Mouse (Mus musculus): ENCODE data around the gene Tmem8. TPM values are rescaled to one million over a fixed set of nuclear protein-coding genes. Genes with fewer than 3 reads are reported as not detected.
"Not testable (repeated sequence)": the region's sequence is repeated elsewhere in the genome, so short reads cannot be mapped to it uniquely, and the experiment has no call there.

The Tmem8 gene
- polyA plus RNA-seq, 1 experiment from 2014 or later: 2.4 TPM

DNA sequence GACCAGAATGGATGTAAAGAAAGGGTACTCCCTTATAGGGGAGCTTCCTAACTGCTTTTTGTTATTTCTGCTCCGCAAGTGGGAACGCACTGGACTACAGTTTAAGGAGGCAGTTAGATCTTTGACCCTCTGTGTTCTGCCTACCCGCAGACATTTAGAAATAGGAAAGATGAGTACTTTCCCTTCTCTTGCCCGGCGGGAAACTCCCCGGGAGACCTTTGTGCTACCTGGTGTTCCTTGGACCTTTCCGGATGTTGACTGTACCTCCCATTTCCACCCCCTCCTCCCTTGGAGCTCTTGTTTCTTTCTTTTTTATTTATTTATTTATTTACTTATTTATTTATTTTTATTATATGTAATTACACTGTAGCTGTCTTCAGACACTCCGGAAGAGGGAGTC lies 962 bp downstream of the Tmem8 start:
- Histone ChIP-seq H3K27ac (no peak overlapping the region), H3K4me2 (replicated peaks) (peak overlapping the region; percentile 96), H3K27me3 (replicated peaks) (peaks cover 69% of the 10 kb centered on the region), H3K9ac (no peak overlapping the region), H3K9me3 (no peaks in the 10 kb centered on the region), H3K36me3 (no peaks in the 10 kb centered on the region), H3K4me3 (peak overlapping the region; percentile 70), H3K4me1 (peaks cover 13% of the 10 kb centered on the region)
- WGBS: 10% methylated on average over 8 of the region's 8 CpGs
- ATAC-seq (ENCODE audit: low FRiP score, low read depth): no peak

DNA sequence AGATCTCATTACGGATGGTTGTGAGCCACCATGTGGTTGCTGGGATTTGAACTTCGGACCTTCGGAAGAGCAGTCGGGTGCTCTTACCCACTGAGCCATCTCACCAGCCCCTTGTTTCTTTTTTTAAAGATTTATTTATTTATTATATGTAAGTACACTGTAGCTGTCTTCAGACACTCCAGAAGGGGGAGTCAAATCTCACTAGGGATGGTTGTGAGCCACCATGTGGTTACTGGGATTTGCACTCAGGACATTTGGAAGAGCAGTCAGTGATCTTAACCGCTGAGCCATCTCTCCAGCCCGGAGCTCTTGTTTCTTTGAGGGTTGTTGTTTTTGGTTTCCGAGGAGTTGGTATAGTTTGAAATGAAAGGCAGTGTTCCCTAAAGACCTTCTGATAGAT lies 1.4 kb downstream of the Tmem8 start:
- H3K9me3 ChIP-seq; H3K9ac ChIP-seq; H3K36me3 ChIP-seq; H3K4me2 ChIP-seq (replicated peaks); H3K4me3 ChIP-seq; ATAC-seq (ENCODE audit: low FRiP score, low read depth); H3K27ac ChIP-seq: not testable (repeated sequence)
- Histone ChIP-seq H3K4me1 (peaks cover 13% of the 10 kb centered on the region), H3K27me3 (replicated peaks) (peaks cover 71% of the 10 kb centered on the region)
- WGBS: 69% methylated on average over 7 of the region's 7 CpGs

DNA sequence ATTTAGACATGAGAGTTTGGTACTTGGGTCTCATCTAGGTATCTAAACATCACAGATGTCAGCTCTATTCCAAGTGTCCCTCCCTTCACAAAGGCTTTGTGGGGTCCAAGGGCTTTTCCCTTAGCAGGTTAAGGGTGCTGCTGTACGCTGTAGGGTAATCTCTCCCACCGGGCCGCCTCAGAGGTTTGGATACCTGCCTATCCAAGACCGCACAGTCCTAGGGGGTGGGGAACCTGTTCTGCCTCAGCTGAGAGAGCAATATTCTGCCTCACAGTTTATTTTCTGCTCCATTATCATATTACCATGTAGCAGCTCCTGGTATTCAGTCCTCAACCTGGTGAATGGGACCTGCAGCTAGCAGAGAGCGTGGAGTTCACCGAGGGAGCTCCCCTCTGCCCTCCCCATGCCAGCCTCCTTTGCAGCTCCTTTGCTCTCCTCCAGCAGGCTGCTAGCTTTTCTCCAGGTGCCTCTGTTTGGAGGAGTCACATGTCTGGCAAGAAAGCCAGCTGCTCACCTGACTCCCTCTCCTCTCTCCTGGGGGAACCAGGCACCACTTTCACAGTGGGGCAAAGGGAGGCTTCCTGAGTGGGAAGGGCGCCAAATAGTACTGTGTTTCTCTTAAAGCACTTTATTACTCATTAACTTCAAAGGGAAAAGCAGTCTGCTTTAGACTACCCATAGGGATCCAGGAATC lies 2.3 kb downstream of the Tmem8 start:
- WGBS: 80% methylated on average over 7 of the region's 7 CpGs
- no peak overlapping the region for H3K4me2 ChIP-seq (replicated peaks)
- H3K27ac ChIP-seq: no peak overlapping the region
- H3K4me1 ChIP-seq: peaks cover 13% of the 10 kb centered on the region
- no peak for ATAC-seq (ENCODE audit: low FRiP score, low read depth)
- H3K27me3 ChIP-seq (replicated peaks): peaks cover 75% of the 10 kb centered on the region
- no peak overlapping the region for H3K9ac ChIP-seq
- H3K4me3 ChIP-seq: no peak overlapping the region
- H3K9me3 ChIP-seq: no peaks in the 10 kb centered on the region
- no peaks in the 10 kb centered on the region for H3K36me3 ChIP-seq

GRCm38 (mm10) chr17:26115956-26116487 lies 2.9 kb downstream of the Tmem8 start:
- H3K27me3 ChIP-seq (replicated peaks): peaks cover 68% of the 10 kb centered on the region
- no peak overlapping the region for H3K9ac ChIP-seq
- no peak overlapping the region for H3K27ac ChIP-seq
- H3K4me3 ChIP-seq: no peak overlapping the region
- peaks cover 13% of the 10 kb centered on the region for H3K4me1 ChIP-seq
- no peaks in the 10 kb centered on the region for H3K9me3 ChIP-seq
- no peaks in the 10 kb centered on the region for H3K36me3 ChIP-seq
- WGBS: 45% methylated on average over 2 of the region's 3 CpGs
- no peak for ATAC-seq (ENCODE audit: low FRiP score, low read depth)
- no peak overlapping the region for H3K4me2 ChIP-seq (replicated peaks)

DNA sequence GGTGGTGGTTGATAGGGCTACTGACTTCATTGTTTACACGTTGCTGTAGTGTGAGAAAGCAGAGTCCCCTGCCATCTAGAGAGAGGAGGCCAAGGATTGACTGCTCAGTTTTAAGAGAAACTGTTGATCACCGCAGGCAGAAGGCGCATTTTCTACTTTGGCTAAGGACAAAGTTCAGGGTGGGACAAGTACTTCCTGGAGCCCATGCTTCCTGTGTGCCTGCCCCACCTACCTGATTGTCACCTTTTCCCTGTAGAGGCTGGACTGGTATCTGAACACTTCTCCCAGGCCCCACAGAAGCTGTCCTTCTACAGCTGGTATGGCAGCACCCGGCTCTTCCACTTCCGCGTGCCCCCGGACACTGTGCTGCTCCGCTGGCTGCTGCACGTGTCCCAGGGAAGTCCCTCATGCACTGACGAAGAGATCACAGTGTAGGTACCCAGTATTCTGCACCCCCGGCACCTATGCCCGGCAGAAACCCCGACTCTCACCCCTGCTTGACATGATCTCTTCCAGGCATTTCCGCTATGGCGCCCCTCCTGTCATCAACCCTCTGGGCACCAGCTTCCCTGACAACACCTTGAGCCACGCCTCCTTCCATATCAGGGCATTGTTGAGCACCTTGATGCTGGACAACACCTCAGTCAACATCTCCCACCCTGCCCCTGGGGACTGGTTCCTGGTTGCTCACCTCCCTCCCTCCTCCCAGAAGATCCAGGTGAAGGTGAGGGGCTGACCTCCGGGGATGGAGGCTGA lies 3.6 kb downstream of the Tmem8 start:
- 86% methylated on average over 17 of the region's 17 CpGs for WGBS
- Histone ChIP-seq H3K4me2 (replicated peaks) (no peak overlapping the region), H3K36me3 (no peaks in the 10 kb centered on the region), H3K4me1 (peaks cover 13% of the 10 kb centered on the region), H3K4me3 (no peak overlapping the region), H3K9ac (no peak overlapping the region), H3K9me3 (no peaks in the 10 kb centered on the region), H3K27me3 (replicated peaks) (peaks cover 62% of the 10 kb centered on the region), H3K27ac (no peak overlapping the region)
- no peak for ATAC-seq (ENCODE audit: low FRiP score, low read depth)

DNA sequence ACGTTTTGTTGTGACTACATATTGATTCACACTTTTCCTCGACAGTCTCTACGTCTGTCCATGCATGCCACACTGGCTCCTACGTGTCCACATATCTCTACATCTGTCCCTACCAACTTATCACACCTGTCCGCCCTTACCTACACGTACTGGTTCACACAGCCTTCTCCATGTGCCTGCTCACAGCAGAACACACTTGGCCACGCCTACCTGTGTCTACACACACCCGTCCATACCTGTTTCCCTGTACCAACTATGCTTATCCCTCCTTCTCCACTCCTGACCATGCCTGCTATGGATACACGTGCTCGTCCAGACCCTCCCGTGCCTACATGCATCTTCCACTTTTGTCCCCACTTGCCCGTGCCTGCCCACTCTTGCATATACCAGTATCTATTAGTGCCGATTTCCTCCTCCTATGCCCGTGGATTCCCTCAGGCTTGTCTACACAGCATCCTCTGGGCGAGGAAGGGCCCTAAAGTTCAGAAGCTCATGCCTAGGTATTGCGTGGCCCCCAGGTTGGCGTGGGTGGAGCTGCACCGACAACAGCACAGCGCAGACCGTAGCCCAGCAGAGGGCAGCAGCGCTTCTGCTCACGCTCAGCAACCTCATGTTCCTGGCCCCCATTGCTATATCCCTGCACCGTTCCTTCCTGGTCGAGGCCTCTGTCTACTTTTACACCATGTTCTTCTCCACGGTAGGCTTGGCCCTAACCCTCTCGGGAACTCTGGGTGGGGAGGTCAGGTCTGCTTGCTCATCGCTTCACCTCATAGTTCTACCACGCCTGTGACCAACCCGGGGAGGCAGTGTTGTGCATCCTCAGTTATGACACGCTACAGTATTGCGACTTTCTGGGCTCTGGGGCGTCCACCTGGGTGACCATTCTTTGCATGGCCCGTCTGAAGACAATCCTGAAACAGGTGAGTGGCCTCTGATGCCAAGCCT lies 6.9 kb downstream of the Tmem8 start:
- no peak for ATAC-seq (ENCODE audit: low FRiP score, low read depth)
- peaks cover 15% of the 10 kb centered on the region for H3K4me1 ChIP-seq
- H3K27me3 ChIP-seq (replicated peaks): peaks cover 30% of the 10 kb centered on the region
- H3K9me3 ChIP-seq: no peaks in the 10 kb centered on the region
- 0 out of 2 replicates have a peak overlapping the region, but pooled peaks have one; percentile 5 for H3K4me2 ChIP-seq (replicated peaks)
- H3K36me3 ChIP-seq: peaks cover under 1% of the 10 kb centered on the region
- no peak overlapping the region for H3K9ac ChIP-seq
- 52% methylated on average over 33 of the region's 33 CpGs for WGBS
- no peak overlapping the region for H3K27ac ChIP-seq
- no peak overlapping the region for H3K4me3 ChIP-seq

DNA sequence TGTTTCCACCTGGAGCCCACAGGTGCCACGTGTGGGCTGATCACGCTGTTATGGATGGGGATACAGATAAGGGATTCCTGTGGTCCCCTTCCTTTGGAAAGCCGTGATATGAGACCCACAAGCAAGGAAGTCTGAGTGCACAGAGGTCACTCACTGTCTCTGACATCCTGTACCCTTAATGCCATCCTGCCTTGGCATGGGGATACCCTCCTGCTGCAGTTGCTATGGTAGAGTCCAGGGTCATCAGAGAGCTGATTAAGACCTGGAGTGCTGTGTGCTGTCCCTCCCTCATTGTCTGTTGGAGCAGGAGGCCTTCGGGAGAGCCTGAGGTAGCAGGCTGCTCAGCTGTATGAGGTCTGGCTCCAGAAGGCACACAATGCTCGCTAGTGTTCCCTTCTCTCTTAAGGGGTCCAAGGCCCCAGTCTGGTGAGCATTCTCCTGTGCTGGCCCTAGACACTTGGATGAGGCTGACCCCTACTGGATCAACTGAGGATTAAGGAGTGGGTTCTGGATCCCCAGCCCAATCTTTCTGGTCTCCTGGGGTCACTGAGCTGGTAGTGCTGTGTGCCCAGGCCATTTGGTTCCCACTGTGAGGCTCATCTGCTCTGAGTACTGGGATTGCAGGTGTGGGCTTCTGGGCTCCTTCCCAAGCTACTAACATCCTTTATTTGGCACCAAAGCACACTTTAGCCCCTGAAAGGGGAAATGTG lies 9.5 kb downstream of the Tmem8 start:
- no peak overlapping the region for H3K4me2 ChIP-seq (replicated peaks)
- peaks cover 15% of the 10 kb centered on the region for H3K4me1 ChIP-seq
- H3K9me3 ChIP-seq: no peaks in the 10 kb centered on the region
- no peak overlapping the region for H3K4me3 ChIP-seq
- H3K27ac ChIP-seq: no peak overlapping the region
- 0 out of 2 replicates have a peak, but pooled peaks cover 9% of the 10 kb centered on the region for H3K27me3 ChIP-seq (replicated peaks)
- WGBS: 62% methylated on average over 5 of the region's 5 CpGs
- H3K36me3 ChIP-seq: peaks cover 25% of the 10 kb centered on the region
- 0 out of 2 replicates have a peak, but pooled peaks have one; percentile 22 for ATAC-seq (ENCODE audit: low FRiP score, low read depth)
- H3K9ac ChIP-seq: no peak overlapping the region

DNA sequence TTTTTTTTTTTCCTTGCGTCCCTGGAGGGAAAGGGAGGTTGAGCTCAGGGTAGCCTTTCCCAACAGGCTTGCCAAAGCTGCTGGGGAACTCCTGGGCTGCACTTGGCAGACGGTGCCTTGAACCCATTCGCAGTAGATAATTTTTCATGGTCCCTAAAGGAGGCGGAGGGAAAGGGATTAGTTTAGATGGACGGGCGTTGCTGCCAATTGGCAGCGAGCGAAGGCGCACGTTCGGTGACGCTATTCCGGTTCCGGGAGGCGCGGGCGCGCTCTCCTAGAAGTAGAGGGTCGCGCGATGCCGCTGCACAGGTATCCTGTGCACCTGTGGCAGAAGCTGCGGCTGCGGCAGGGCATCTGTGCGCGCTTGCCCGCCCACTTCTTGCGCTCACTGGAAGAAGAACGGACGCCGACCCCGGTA lies 10.2 kb downstream of the Tmem8 start, which contains the start of gene Mrpl28:
Mrpl28 (plus strand) TSS at position 234 of the 418 bp plus-strand sequence.
- H3K9ac ChIP-seq: peak within 1 kb of the TSS; percentile 77
- H3K4me1 ChIP-seq: peaks cover 15% of the 10 kb centered on the region
- peaks cover 31% of the 10 kb centered on the region for H3K36me3 ChIP-seq
- ATAC-seq (ENCODE audit: low FRiP score, low read depth): peak; percentile 68
- 0 out of 2 replicates have a peak, but pooled peaks cover 9% of the 10 kb centered on the region for H3K27me3 ChIP-seq (replicated peaks)
- peak within 1 kb of the TSS; percentile 92 for H3K4me2 ChIP-seq (replicated peaks)
- H3K9me3 ChIP-seq: no peaks in the 10 kb centered on the region
- under 1% methylated on average over 32 of the region's 32 CpGs for WGBS
- no peak within 1 kb of the TSS for H3K27ac ChIP-seq
- peak within 1 kb of the TSS; percentile 89 for H3K4me3 ChIP-seq

DNA sequence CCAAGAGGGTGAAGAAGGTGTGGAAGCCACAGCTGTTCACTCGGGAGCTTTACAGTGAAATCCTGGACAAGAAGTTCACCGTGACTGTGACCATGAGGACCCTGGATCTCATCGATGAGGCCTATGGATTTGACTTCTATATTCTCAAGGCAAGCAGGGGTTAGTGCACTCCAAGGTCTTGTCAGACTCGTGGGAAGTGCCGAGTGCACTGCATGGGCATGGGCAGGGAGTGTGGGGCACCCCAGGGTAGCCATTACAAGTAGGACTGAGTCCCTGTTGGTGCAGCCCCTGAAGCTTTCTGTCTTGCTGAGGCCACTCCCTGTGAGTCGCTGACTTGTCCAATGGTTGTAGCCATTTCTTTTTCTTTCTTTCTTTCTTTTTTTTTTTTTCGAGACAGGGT lies 11.5 kb downstream of the Tmem8 start:
- peak overlapping the region; percentile 89 for H3K4me3 ChIP-seq
- H3K9ac ChIP-seq: peak overlapping the region; percentile 77
- H3K4me1 ChIP-seq: peaks cover 15% of the 10 kb centered on the region
- H3K36me3 ChIP-seq: peaks cover 43% of the 10 kb centered on the region
- no peaks in the 10 kb centered on the region for H3K9me3 ChIP-seq
- ATAC-seq (ENCODE audit: low FRiP score, low read depth): no peak
- 0 out of 2 replicates have a peak, but pooled peaks cover 3% of the 10 kb centered on the region for H3K27me3 ChIP-seq (replicated peaks)
- no peak overlapping the region for H3K27ac ChIP-seq
- 88% methylated on average over 7 of the region's 7 CpGs for WGBS
- H3K4me2 ChIP-seq (replicated peaks): peak overlapping the region; percentile 92

GRCm38 (mm10) chr17:26125226-26125625 lies 12.1 kb downstream of the Tmem8 start:
- H3K9ac ChIP-seq: no peak overlapping the region
- no peaks in the 10 kb centered on the region for H3K27me3 ChIP-seq (replicated peaks)
- no peaks in the 10 kb centered on the region for H3K9me3 ChIP-seq
- H3K4me2 ChIP-seq (replicated peaks): peak overlapping the region; percentile 24
- 95% methylated on average over 10 of the region's 10 CpGs for WGBS
- peaks cover 15% of the 10 kb centered on the region for H3K4me1 ChIP-seq
- H3K27ac ChIP-seq: no peak overlapping the region
- no peak for ATAC-seq (ENCODE audit: low FRiP score, low read depth)
- peaks cover 50% of the 10 kb centered on the region for H3K36me3 ChIP-seq
- H3K4me3 ChIP-seq: no peak overlapping the region

GRCm38 (mm10) chr17:26131062-26131732 lies 18.1 kb downstream of the Tmem8 start:
- no peak overlapping the region for H3K27ac ChIP-seq
- no peaks in the 10 kb centered on the region for H3K27me3 ChIP-seq (replicated peaks)
- H3K9ac ChIP-seq: no peak overlapping the region
- no peak for ATAC-seq (ENCODE audit: low FRiP score, low read depth)
- H3K4me3 ChIP-seq: no peak overlapping the region
- WGBS: 78% methylated on average over 18 of the region's 18 CpGs
- no peaks in the 10 kb centered on the region for H3K9me3 ChIP-seq
- no peaks in the 10 kb centered on the region for H3K4me1 ChIP-seq
- H3K4me2 ChIP-seq (replicated peaks): no peak overlapping the region
- peaks cover 65% of the 10 kb centered on the region for H3K36me3 ChIP-seq
